Mouse (Mus musculus) neural tube, embryonic 11.5 days (tissue): Measurements from ENCODE around the gene Pon1. TPM values are rescaled to one million over a fixed set of nuclear protein-coding genes. Genes with fewer than 3 reads are reported as not detected.

ENCODE experiments used
- ATAC-seq: fragments of 200-750 bp; cut with Nextera tagmentation; 2 replicates; pipeline ENCODE4 v1.8.0; 2017; ENCODE audit warnings: moderate number of reproducible peaks, mild to moderate bottlenecking, moderate TSS enrichment, moderate library complexity; ENCODE audit not compliant: insufficient read depth, low FRiP score, low TSS enrichment
- DNase-seq: peaks from one replicate; pipeline ENCODE4 v3.0.0-alpha.2; 2015; ENCODE audit warnings: low spot score
- H3K27ac ChIP-seq: fragments of 300-500 bp; sonication (generic); 2 replicates; pipeline ENCODE4 v1.5.1; 2014; ENCODE audit warnings: low read depth, mild to moderate bottlenecking, low read length
- H3K27me3 ChIP-seq: fragments of 300-500 bp; sonication (generic); 2 replicates; pipeline ENCODE4 v1.6.1; 2014; ENCODE audit warnings: mild to moderate bottlenecking, low read length, mixed read lengths; ENCODE audit not compliant: control insufficient read depth, insufficient read depth
- H3K36me3 ChIP-seq: fragments of 300-500 bp; sonication (generic); 2 replicates; pipeline ENCODE4 v1.6.1; 2014; ENCODE audit warnings: mild to moderate bottlenecking, low read length, moderate library complexity, mixed read lengths; ENCODE audit not compliant: control insufficient read depth, insufficient read depth
- H3K4me1 ChIP-seq: fragments of 300-500 bp; sonication (generic); 2 replicates; pipeline ENCODE4 v1.6.1; 2014; ENCODE audit warnings: low read length, mixed read lengths; ENCODE audit not compliant: control insufficient read depth, insufficient read depth
- H3K4me2 ChIP-seq: fragments of 300-500 bp; sonication (generic); 2 replicates; pipeline ENCODE4 v1.6.1; 2014; ENCODE audit warnings: low read depth, mild to moderate bottlenecking, moderate library complexity
- H3K4me3 ChIP-seq: fragments of 300-500 bp; sonication (generic); 2 replicates; pipeline ENCODE4 v1.5.1; 2014; ENCODE audit warnings: low read depth, low read length
- H3K9ac ChIP-seq: fragments of 300-500 bp; sonication (generic); 2 replicates; pipeline ENCODE4 v1.6.1; 2014; ENCODE audit warnings: mild to moderate bottlenecking, low read length
- H3K9me3 ChIP-seq: fragments of 300-500 bp; sonication (generic); 2 replicates; pipeline ENCODE4 v1.6.1; 2016; ENCODE audit warnings: low read length; ENCODE audit not compliant: control insufficient read depth
- WGBS: fragments of 180-500 bp; shearing (Covaris S2); extraction: QIAGEN DNeasy Blood & Tissue Kit; methylation state at CpG from one replicate; pipeline ENCODE4 v1.1.7; 2014; 5-methylcytosine and 5-hydroxymethylcytosine counted together
- polyA plus RNA-seq: library from polyadenylated mRNA; unstranded; fragments of >200 nt; fragmentation: Nextera tagmentation; extraction: Ambion mirVana; gene quantifications from 2 replicates; pipeline ENCODE4 v1.2.1, GENCODE M21; 2014

Gene Pon1
- polyA plus RNA-seq, 1 experiment from 2014 or later: not detected

DNA sequence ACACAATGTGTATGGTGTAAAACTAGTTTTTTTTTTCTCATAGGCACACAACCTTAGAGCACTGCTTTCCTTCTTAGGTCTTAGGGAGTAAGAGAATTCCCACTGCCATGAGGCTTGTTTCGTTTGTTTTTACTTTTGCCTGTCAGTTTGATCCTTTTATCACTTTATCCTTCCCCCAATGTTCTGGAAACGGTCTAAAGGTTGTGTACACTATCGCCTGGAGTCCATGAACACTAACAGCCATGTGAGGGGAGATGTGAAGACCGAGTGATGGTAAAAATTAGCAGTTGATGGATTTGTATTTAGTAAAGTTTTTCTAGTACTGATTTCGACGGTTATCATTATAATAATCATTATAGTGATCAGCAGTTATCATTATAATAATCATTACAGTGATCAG is 58.8 kb downstream of the Pon1 start:
- Histone ChIP-seq H3K4me2 (no peak overlapping the region), H3K36me3 (no peaks in the 10 kb centered on the region), H3K9me3 (no peaks in the 10 kb centered on the region), H3K27ac (no peak overlapping the region), H3K4me3 (no peak overlapping the region), H3K4me1 (no peaks in the 10 kb centered on the region), H3K27me3 (no peaks in the 10 kb centered on the region), H3K9ac (no peak overlapping the region)
- 87% methylated on average over 6 of the region's 6 CpGs for WGBS
- DNase-seq (no peak), ATAC-seq (no peak)

DNA sequence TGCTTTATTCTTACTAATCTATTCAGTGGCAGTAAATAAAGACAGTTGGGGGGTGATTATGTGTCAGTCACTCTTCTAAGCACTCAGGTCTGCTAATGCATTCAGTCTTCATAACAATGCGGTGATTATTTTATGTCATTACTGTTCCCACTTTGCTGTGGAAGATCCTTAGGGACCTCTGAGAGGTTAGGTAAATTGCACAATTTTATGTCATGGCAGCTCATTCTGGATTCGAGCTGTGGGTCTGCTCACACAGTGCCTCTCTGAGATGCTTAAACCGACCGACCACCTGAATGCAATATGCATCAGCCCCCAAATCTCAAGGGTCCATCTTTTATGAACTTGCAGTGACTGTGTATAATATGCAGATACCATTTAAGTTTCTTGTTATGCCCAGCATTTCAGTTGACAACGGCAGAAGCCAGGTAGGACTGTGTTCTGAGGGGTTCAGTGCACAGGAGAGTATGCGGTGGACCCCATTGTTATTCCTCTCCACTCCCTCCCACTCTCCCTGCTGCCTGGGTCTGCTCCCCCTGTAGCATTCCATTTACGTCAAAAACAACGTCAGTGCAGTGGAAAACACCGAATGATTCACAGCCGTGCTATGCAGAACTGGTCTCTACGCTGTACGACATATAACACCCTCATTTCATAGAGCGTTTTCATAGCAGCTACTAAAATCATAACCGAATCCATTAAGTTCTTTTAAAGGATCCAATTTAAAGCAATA is 64.2 kb downstream of the Pon1 start:
- Histone ChIP-seq H3K27me3 (no peaks in the 10 kb centered on the region), H3K9me3 (no peaks in the 10 kb centered on the region), H3K4me2 (no peak overlapping the region), H3K9ac (no peak overlapping the region), H3K27ac (no peak overlapping the region), H3K36me3 (no peaks in the 10 kb centered on the region), H3K4me1 (no peaks in the 10 kb centered on the region), H3K4me3 (no peak overlapping the region)
- DNase-seq: no peak
- ATAC-seq: no peak
- 81% methylated on average over 14 of the region's 14 CpGs for WGBS

DNA sequence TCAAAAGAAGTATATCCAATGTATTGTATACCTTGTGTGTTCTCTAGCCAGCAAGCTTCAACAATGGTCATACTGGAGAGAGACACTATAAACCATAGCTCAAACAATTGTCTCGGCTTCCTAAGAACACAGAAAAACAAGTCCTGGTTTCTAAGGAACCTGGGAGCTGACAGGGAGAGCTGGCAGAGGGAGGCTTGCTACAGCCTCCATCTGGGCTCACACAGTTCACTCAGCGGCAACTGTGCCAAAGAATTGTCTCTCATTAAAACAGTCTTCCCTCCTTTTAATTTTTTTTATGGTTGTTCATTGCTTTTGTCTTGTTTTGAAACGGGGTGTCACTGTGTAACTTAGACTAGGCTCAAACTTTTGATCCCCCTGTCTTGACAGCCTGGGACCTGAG is 73.5 kb downstream of the Pon1 start:
- 50% methylated on average over 3 of the region's 3 CpGs for WGBS
- Histone ChIP-seq H3K4me2 (no peak overlapping the region), H3K36me3 (0 out of 2 replicates have a peak, but pooled peaks cover 2% of the 10 kb centered on the region), H3K9ac (no peak overlapping the region), H3K4me1 (no peaks in the 10 kb centered on the region), H3K27me3 (no peaks in the 10 kb centered on the region), H3K27ac (no peak overlapping the region), H3K9me3 (no peaks in the 10 kb centered on the region), H3K4me3 (no peak overlapping the region)
- ATAC-seq (no peak), DNase-seq (no peak)

- Histone ChIP-seq H3K27me3 (no peaks in the 10 kb centered on the region), H3K4me1 (no peaks in the 10 kb centered on the region), H3K9me3 (no peaks in the 10 kb centered on the region), H3K9ac (no peak overlapping the region), H3K36me3 (0 out of 2 replicates have a peak, but pooled peaks cover 2% of the 10 kb centered on the region), H3K4me3 (no peak overlapping the region), H3K27ac (no peak overlapping the region), H3K4me2 (no peak overlapping the region)
- DNase-seq (no peak), ATAC-seq (no peak)
- WGBS: 73% methylated on average over 15 of the region's 15 CpGs
Measured at GRCm38 (mm10) chr6:5119181-5119910, 74.4 kb downstream of the Pon1 start.

Other genes starting within 250 kb of the Pon1 start
- gene Pon3, start 62.3 kb upstream of the Pon1 start, polyA plus RNA-seq: 4.6 and 5.9 TPM in 2 replicates
- 25.1 and 25.9 TPM in 2 replicates for gene Pon2, start 104.5 kb upstream of the Pon1 start, polyA plus RNA-seq
- gene Asb4, start 189.4 kb upstream of the Pon1 start, polyA plus RNA-seq: 41.0 and 49.8 TPM in 2 replicates